Mouse (Mus musculus) embryonic facial prominence, embryonic 11.5 days (tissue): Measurements from ENCODE around the gene Gnat1. TPM values are rescaled to one million over a fixed set of nuclear protein-coding genes. Genes with fewer than 3 reads are reported as not detected.

Experiments used
- ATAC-seq: fragments of 200-750 bp; cut with Nextera tagmentation; replicated peaks from 2 replicates; pipeline ENCODE4 v1.8.0; 2017; ENCODE audit warnings: low read depth; ENCODE audit not compliant: insufficient number of reproducible peaks, low FRiP score, low TSS enrichment
- DNase-seq: peaks from one replicate; pipeline ENCODE4 v3.0.0-alpha.2; 2015; ENCODE audit warnings: low spot score
- H3K27ac ChIP-seq: fragments of 300-500 bp; sonication (generic); replicated peaks from 2 replicates; pipeline ENCODE4 v1.5.1; 2014; ENCODE audit warnings: mild to moderate bottlenecking, low read depth, low read length, control low read depth
- H3K27me3 ChIP-seq: fragments of 300-500 bp; sonication (generic); 2 replicates; pipeline ENCODE4 v1.6.1; 2014; ENCODE audit warnings: mild to moderate bottlenecking, low read length, moderate library complexity, mixed read lengths; ENCODE audit not compliant: control insufficient read depth, insufficient read depth
- H3K36me3 ChIP-seq: fragments of 300-500 bp; sonication (generic); replicated peaks from 2 replicates; pipeline ENCODE4 v1.6.1; 2014; ENCODE audit warnings: low read depth, mild to moderate bottlenecking, low read length, moderate library complexity, mixed read lengths; ENCODE audit not compliant: control insufficient read depth, insufficient read depth
- H3K4me1 ChIP-seq: fragments of 300-500 bp; sonication (generic); 2 replicates; pipeline ENCODE4 v1.6.1; 2014; ENCODE audit warnings: low read length, mixed read lengths; ENCODE audit not compliant: control insufficient read depth, insufficient read depth
- H3K4me2 ChIP-seq: fragments of 300-500 bp; sonication (generic); 2 replicates; pipeline ENCODE4 v1.6.1; 2014; ENCODE audit warnings: low read depth, mild to moderate bottlenecking, control low read depth, low read length, moderate library complexity
- H3K4me3 ChIP-seq: fragments of 300-500 bp; sonication (generic); 2 replicates; pipeline ENCODE4 v1.5.1; 2014; ENCODE audit warnings: low read depth, low read length, control low read depth
- H3K9ac ChIP-seq: fragments of 300-500 bp; sonication (generic); replicated peaks from 2 replicates; pipeline ENCODE4 v1.6.1; 2014; ENCODE audit warnings: mild to moderate bottlenecking, control low read depth, low read length
- H3K9me3 ChIP-seq: fragments of 300-500 bp; sonication (generic); replicated peaks from 2 replicates; pipeline ENCODE4 v1.6.1; 2016; ENCODE audit warnings: mild to moderate bottlenecking, low read length, inconsistent platforms, mixed read lengths; ENCODE audit not compliant: control insufficient read depth
- WGBS: fragments of 180-500 bp; shearing (Covaris S2); extraction: QIAGEN DNeasy Blood & Tissue Kit; methylation state at CpG from one replicate; pipeline ENCODE4 v1.1.7; 2014; 5-methylcytosine and 5-hydroxymethylcytosine counted together
- polyA plus RNA-seq: library from polyadenylated mRNA; unstranded; fragments of >200 nt; fragmentation: Nextera tagmentation; extraction: Ambion mirVana; gene quantifications from 2 replicates; pipeline ENCODE4 v1.2.1, GENCODE M21; 2014

Gene Gnat1
- polyA plus RNA-seq, 1 experiment from 2014 or later: not detected

- WGBS: 3% methylated on average over 4 of the region's 4 CpGs
- Histone ChIP-seq H3K4me3 (peak overlapping the region; percentile 15), H3K36me3 (no peaks in the 10 kb centered on the region), H3K4me2 (peak overlapping the region; percentile 38), H3K9ac (peak overlapping the region; percentile 58), H3K9me3 (no peaks in the 10 kb centered on the region), H3K27ac (peak overlapping the region; percentile 95), H3K27me3 (no peaks in the 10 kb centered on the region), H3K4me1 (peaks cover 40% of the 10 kb centered on the region)
- DNase-seq (peak; percentile 85), ATAC-seq (peak; percentile 1; the same call in 1 of the 2 replicates)
Observed at GRCm38 (mm10) chr9:107630576-107630975, 48.9 kb downstream of the Gnat1 start.

- Histone ChIP-seq H3K9me3 (no peaks in the 10 kb centered on the region), H3K36me3 (no peaks in the 10 kb centered on the region), H3K27me3 (no peaks in the 10 kb centered on the region), H3K4me1 (peaks cover 39% of the 10 kb centered on the region), H3K9ac (peak overlapping the region; percentile 58), H3K27ac (peak overlapping the region; percentile 95), H3K4me2 (peak overlapping the region; percentile 38), H3K4me3 (peak overlapping the region; percentile 15)
- 13% methylated on average over 14 of the region's 14 CpGs for WGBS
- no peak for ATAC-seq
- peak; percentile 48 for DNase-seq
Observed at GRCm38 (mm10) chr9:107629901-107630425, 49.5 kb downstream of the Gnat1 start.

- no peak for ATAC-seq
- Histone ChIP-seq H3K27me3 (no peaks in the 10 kb centered on the region), H3K36me3 (no peaks in the 10 kb centered on the region), H3K9me3 (no peaks in the 10 kb centered on the region), H3K4me1 (peaks cover 37% of the 10 kb centered on the region), H3K27ac (peak overlapping the region; percentile 95), H3K4me3 (no peak overlapping the region), H3K9ac (peak overlapping the region; percentile 15; the same call in 1 of the 2 replicates), H3K4me2 (peak overlapping the region; percentile 13; the same call in 1 of the 2 replicates)
- 29% methylated on average over 4 of the region's 4 CpGs for WGBS
- no peak for DNase-seq
Observed at GRCm38 (mm10) chr9:107629411-107629730, 50.1 kb downstream of the Gnat1 start.

GRCm38 (mm10) chr9:107628721-107629410 lies 50.6 kb downstream of the Gnat1 start:
- 49% methylated on average over 15 of the region's 15 CpGs for WGBS
- Histone ChIP-seq H3K4me1 (peaks cover 35% of the 10 kb centered on the region), H3K4me3 (no peak overlapping the region), H3K9ac (peak overlapping the region; percentile 58), H3K27ac (peak overlapping the region; percentile 95), H3K36me3 (no peaks in the 10 kb centered on the region), H3K9me3 (no peaks in the 10 kb centered on the region), H3K4me2 (peak overlapping the region; percentile 13), H3K27me3 (no peaks in the 10 kb centered on the region)
- peak; percentile 28 for DNase-seq
- no peak for ATAC-seq

GRCm38 (mm10) chr9:107627387-107628255 lies 51.9 kb downstream of the Gnat1 start:
- H3K36me3 ChIP-seq: no peaks in the 10 kb centered on the region
- peaks cover 32% of the 10 kb centered on the region for H3K4me1 ChIP-seq
- peak overlapping the region; percentile 58 for H3K9ac ChIP-seq
- ATAC-seq (no peak), DNase-seq (no peak)
- H3K27ac ChIP-seq: peak overlapping the region; percentile 86
- H3K4me3 ChIP-seq: no peak overlapping the region
- 38% methylated on average over 20 of the region's 20 CpGs for WGBS
- no peaks in the 10 kb centered on the region for H3K9me3 ChIP-seq
- H3K4me2 ChIP-seq: no peak overlapping the region
- no peaks in the 10 kb centered on the region for H3K27me3 ChIP-seq

- peak overlapping the region; percentile 41 for H3K9ac ChIP-seq
- no peaks in the 10 kb centered on the region for H3K36me3 ChIP-seq
- DNase-seq (peak; percentile 97), ATAC-seq (peak; percentile 81)
- WGBS: 0% methylated on average over 2 of the region's 2 CpGs
- peak overlapping the region; percentile 34; the same call in 1 of the 2 replicates for H3K4me2 ChIP-seq
- peaks cover 32% of the 10 kb centered on the region for H3K4me1 ChIP-seq
- peak overlapping the region; percentile 86 for H3K27ac ChIP-seq
- H3K9me3 ChIP-seq: no peaks in the 10 kb centered on the region
- no peaks in the 10 kb centered on the region for H3K27me3 ChIP-seq
- 0 out of 2 replicates have a peak overlapping the region, but pooled peaks have one; percentile 6 for H3K4me3 ChIP-seq
Observed at GRCm38 (mm10) chr9:107626844-107627277, 52.7 kb downstream of the Gnat1 start.

GRCm38 (mm10) chr9:107626158-107626843 lies 53.2 kb downstream of the Gnat1 start:
- peak overlapping the region; percentile 34; the same call in 1 of the 2 replicates for H3K4me2 ChIP-seq
- no peaks in the 10 kb centered on the region for H3K36me3 ChIP-seq
- peaks cover 32% of the 10 kb centered on the region for H3K4me1 ChIP-seq
- DNase-seq (peak; percentile 53), ATAC-seq (peak; percentile 29)
- H3K27ac ChIP-seq: peak overlapping the region; percentile 86
- peak overlapping the region; percentile 41 for H3K9ac ChIP-seq
- no peaks in the 10 kb centered on the region for H3K9me3 ChIP-seq
- no peaks in the 10 kb centered on the region for H3K27me3 ChIP-seq
- whole genome bisulfite sequencing: 46% methylated on average over 15 of the region's 15 CpGs
- H3K4me3 ChIP-seq: 0 out of 2 replicates have a peak overlapping the region, but pooled peaks have one; percentile 6
